Mouse (Mus musculus): ENCODE measurements at regions not wholly inside any gene's neighbourhood (a gene's known extent, or its start where the extent isn't known, plus 50 kb on each side); places are given as distances from the start of the nearest gene placed in this dataset.

DNA sequence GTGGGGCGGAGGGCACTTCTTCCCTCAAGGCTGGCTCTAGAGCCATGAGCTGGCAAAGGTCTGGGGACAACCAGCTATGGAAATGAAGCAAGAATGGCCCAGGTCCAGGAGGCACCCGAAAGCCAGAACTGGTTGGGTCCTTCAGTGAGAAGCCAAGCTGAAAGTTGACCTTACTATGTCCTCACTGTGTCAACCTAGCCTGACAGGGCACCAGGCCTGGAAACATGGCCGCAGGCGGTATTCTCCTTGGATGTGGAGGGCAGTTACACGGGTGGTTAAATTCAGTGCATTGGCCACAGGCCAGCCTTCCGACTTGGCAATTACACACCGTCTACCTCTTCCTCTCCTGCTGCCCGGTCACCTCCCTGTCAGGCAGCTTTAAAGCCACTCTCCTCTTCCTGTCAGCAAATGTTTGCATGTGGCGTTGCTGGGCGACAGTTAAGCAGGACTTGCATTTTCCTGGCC is 116.7 kb downstream of the H2al1j start:
- H3K27ac ChIP-seq (ENCODE audit: insufficient read depth, low read depth, low read length), result no peak overlapping the region
- WGBS, result 57% methylated on average over 10 of the region's 10 CpGs
- H3K4me1 ChIP-seq (ENCODE audit: control insufficient read depth, insufficient read depth, insufficient read length, low read length), result no peaks in the 10 kb centered on the region
- TF ChIP-seq POLR2A (IDR thresholded peaks at IDR 0.05; ENCODE audit: low read depth, low read length), result no peak
- TF ChIP-seq CTCF (IDR thresholded peaks at IDR 0.05; ENCODE audit: extremely low read depth, insufficient read length, insufficient replicate concordance, low read depth, low read length), result no peak
- no peaks in the 10 kb centered on the region for H3K27me3 ChIP-seq (ENCODE audit: control insufficient read depth, insufficient read depth, low read length)
- H3K4me3 ChIP-seq (ENCODE audit: low read depth, low read length), result no peak overlapping the region
- no peaks in the 10 kb centered on the region for H3K36me3 ChIP-seq (ENCODE audit: control insufficient read depth, insufficient read depth, low read length)

DNA sequence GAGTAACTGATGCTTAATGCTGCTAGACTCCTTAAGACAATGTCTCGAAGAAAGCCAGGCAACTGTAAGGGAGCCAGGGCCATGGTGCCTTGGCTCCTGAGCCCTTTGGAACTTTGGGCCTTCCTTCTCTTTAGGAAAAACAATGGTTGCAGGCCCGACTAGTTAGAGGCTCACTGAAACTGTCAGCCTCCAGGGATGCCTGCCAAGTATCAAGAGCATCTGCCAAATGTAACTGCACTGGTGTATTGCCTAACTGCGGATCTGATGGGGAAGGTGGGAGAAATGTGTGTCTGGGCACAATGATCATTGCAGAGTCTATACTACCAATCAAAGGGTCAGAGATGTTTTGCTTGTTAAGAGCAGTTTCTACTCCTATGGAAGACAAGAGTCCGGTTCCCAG is 121.1 kb downstream of the H2al1j start:
- Histone ChIP-seq H3K4me1 (ENCODE audit: control insufficient read depth, insufficient read depth, insufficient read length, low read length) (no peaks in the 10 kb centered on the region), H3K4me3 (ENCODE audit: low read depth, low read length) (no peak overlapping the region), H3K27ac (ENCODE audit: insufficient read depth, low read depth, low read length) (no peak overlapping the region), H3K27me3 (ENCODE audit: control insufficient read depth, insufficient read depth, low read length) (no peaks in the 10 kb centered on the region), H3K36me3 (ENCODE audit: control insufficient read depth, insufficient read depth, low read length) (no peaks in the 10 kb centered on the region)
- 75% methylated on average over 4 of the region's 4 CpGs for WGBS
- TF ChIP-seq CTCF (IDR thresholded peaks at IDR 0.05; ENCODE audit: extremely low read depth, insufficient read length, insufficient replicate concordance, low read depth, low read length) (no peak), POLR2A (IDR thresholded peaks at IDR 0.05; ENCODE audit: low read depth, low read length) (no peak)

GRCm38 (mm10) chrX:11458521-11458920 is 130.9 kb downstream of the H2al1j start:
- H3K27me3 ChIP-seq (ENCODE audit: control insufficient read depth, insufficient read depth, low read length), result no peaks in the 10 kb centered on the region
- TF ChIP-seq CTCF (IDR thresholded peaks at IDR 0.05; ENCODE audit: extremely low read depth, insufficient read length, insufficient replicate concordance, low read depth, low read length) (no peak), POLR2A (IDR thresholded peaks at IDR 0.05; ENCODE audit: low read depth, low read length) (no peak)
- no peak overlapping the region for H3K4me3 ChIP-seq (ENCODE audit: low read depth, low read length)
- no peak overlapping the region for H3K27ac ChIP-seq (ENCODE audit: insufficient read depth, low read depth, low read length)
- peaks cover 1% of the 10 kb centered on the region; the same call in 1 of the 2 replicates for H3K4me1 ChIP-seq (ENCODE audit: control insufficient read depth, insufficient read depth, insufficient read length, low read length)
- no peaks in the 10 kb centered on the region for H3K36me3 ChIP-seq (ENCODE audit: control insufficient read depth, insufficient read depth, low read length)
- 67% methylated on average over 4 of the region's 4 CpGs for WGBS

DNA sequence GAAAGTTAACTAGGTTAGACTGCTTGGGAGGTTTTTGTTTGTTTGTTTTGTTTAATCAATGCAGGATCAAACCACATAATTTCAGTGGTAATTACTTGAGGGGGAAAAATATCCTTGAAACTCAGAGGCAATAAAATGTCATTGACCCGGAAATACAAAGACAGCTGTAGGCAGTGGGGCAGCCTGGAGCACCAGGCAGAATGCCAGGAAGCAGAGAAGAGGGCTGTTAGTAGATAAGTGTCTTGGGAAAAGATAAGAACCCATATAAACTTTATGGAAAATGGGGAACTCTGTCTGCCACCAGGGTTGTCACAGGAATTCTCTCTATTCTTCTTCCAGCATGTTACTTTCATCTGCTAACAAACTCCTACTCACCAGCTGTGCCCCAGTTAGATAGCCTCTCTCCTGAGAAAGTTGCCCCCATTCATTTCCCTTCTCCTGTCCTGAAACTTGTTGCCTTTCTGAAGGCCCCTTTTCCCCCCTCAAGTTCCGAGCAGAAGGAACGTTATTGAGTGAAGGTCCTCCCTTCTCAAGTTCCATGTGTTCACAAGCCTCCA is 136.4 kb downstream of the H2al1j start:
- H3K4me3 ChIP-seq (ENCODE audit: low read depth, low read length), result no peak overlapping the region
- 27% methylated on average over 3 of the region's 3 CpGs for WGBS
- H3K4me1 ChIP-seq (ENCODE audit: control insufficient read depth, insufficient read depth, insufficient read length, low read length), result peaks cover 9% of the 10 kb centered on the region
- TF ChIP-seq CTCF (IDR thresholded peaks at IDR 0.05; ENCODE audit: extremely low read depth, insufficient read length, insufficient replicate concordance, low read depth, low read length) (no peak), POLR2A (IDR thresholded peaks at IDR 0.05; ENCODE audit: low read depth, low read length) (no peak)
- no peaks in the 10 kb centered on the region for H3K36me3 ChIP-seq (ENCODE audit: control insufficient read depth, insufficient read depth, low read length)
- peak overlapping the region; percentile 65; the same call in 1 of the 2 replicates for H3K27ac ChIP-seq (ENCODE audit: insufficient read depth, low read depth, low read length)
- no peaks in the 10 kb centered on the region for H3K27me3 ChIP-seq (ENCODE audit: control insufficient read depth, insufficient read depth, low read length)

- Histone ChIP-seq H3K27ac (ENCODE audit: insufficient read depth, low read depth, low read length) (no peak overlapping the region), H3K36me3 (ENCODE audit: control insufficient read depth, insufficient read depth, low read length) (no peaks in the 10 kb centered on the region), H3K27me3 (ENCODE audit: control insufficient read depth, insufficient read depth, low read length) (no peaks in the 10 kb centered on the region), H3K4me1 (ENCODE audit: control insufficient read depth, insufficient read depth, insufficient read length, low read length) (peaks cover 9% of the 10 kb centered on the region), H3K4me3 (ENCODE audit: low read depth, low read length) (no peak overlapping the region)
- TF ChIP-seq CTCF (IDR thresholded peaks at IDR 0.05; ENCODE audit: extremely low read depth, insufficient read length, insufficient replicate concordance, low read depth, low read length) (no peak), POLR2A (IDR thresholded peaks at IDR 0.05; ENCODE audit: low read depth, low read length) (no peak)
- WGBS, result 76% methylated on average over 4 of the region's 4 CpGs
Observed at GRCm38 (mm10) chrX:11466191-11466590, 138.6 kb downstream of the H2al1j start.

DNA sequence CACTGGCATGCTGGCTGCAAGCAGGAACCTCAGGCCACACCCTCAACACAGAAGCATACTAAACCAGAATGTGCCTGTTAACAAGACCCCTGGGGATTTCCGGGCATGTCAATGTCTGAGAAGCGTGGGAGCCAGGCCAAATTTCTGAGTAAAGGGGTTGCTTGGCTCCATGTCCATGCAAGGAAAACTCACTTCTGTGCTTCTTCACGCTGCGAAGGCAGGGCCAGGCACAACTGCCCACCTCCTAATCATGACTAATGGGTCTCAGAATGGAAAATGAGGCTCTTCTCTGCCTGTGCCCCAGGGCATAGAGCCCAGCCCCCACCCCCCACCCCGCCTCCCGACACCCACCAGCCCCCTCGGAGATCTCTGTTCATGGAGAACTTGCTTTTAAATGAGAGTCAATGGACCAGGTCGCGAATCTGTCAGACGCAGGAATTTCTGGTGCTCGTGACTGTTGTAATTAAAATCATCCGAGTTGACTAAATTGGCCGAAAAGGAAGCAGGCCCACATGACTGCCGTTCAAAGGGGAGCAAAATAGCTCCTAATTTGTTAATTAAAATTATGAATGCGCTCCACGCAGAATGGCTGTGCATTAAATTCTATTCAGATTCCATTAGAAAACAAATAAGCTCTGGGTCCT is 152.2 kb downstream of the H2al1j start:
- Histone ChIP-seq H3K27me3 (ENCODE audit: control insufficient read depth, insufficient read depth, low read length) (no peaks in the 10 kb centered on the region), H3K27ac (ENCODE audit: insufficient read depth, low read depth, low read length) (no peak overlapping the region), H3K36me3 (ENCODE audit: control insufficient read depth, insufficient read depth, low read length) (no peaks in the 10 kb centered on the region), H3K4me1 (ENCODE audit: control insufficient read depth, insufficient read depth, insufficient read length, low read length) (peaks cover 3% of the 10 kb centered on the region; the same call in 1 of the 2 replicates), H3K4me3 (ENCODE audit: low read depth, low read length) (no peak overlapping the region)
- 89% methylated on average over 16 of the region's 16 CpGs for WGBS
- TF ChIP-seq CTCF (IDR thresholded peaks at IDR 0.05; ENCODE audit: extremely low read depth, insufficient read length, insufficient replicate concordance, low read depth, low read length), result no peak

- Histone ChIP-seq H3K4me3 (ENCODE audit: low read depth, low read length) (no peak overlapping the region), H3K4me1 (ENCODE audit: control insufficient read depth, insufficient read depth, insufficient read length, low read length) (peaks cover 3% of the 10 kb centered on the region; the same call in 1 of the 2 replicates), H3K27me3 (ENCODE audit: control insufficient read depth, insufficient read depth, low read length) (no peaks in the 10 kb centered on the region), H3K27ac (ENCODE audit: insufficient read depth, low read depth, low read length) (no peak overlapping the region), H3K36me3 (ENCODE audit: control insufficient read depth, insufficient read depth, low read length) (no peaks in the 10 kb centered on the region)
- TF ChIP-seq CTCF (IDR thresholded peaks at IDR 0.05; ENCODE audit: extremely low read depth, insufficient read length, insufficient replicate concordance, low read depth, low read length) (no peak), POLR2A (IDR thresholded peaks at IDR 0.05; ENCODE audit: low read depth, low read length) (no peak)
- 36% methylated on average over 7 of the region's 7 CpGs for WGBS
Observed at GRCm38 (mm10) chrX:11482141-11482540, 154.5 kb downstream of the H2al1j start.
